8 mouse cellular contexts compared by ENCODE assay signal in the genomic region with DNA sequence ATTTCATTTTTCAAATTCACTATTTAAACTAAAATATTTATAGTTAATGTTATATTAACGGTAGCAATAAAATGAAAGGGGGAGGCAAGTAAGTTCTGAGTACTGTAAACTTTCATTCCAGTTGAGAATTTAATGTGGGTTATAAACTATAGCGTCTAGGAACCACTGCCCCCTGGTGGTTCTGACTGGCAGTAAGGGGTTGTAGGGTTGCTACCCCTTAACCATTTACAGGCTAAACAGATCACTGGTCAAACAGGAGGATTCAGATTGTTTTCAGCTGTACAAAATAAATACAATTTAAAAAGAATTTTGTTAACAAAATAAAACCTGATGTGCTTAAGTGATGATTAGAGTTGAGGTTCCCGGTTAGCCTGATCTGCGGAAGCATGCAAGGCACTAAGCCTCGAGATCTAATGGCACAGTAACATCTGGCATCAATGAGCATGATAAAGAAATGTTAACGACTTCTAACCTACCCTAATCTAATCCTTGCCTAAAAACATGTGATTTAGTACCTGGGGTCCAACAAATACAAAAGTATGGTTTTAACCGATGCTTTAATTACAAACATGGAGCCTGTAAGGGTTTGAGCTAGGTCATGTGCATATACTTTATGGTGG. TPM values are rescaled to one million over a fixed set of nuclear protein-coding genes. Genes with fewer than 3 reads are reported as not detected.
DNase-seq lines count a peak whose midpoint lies in the region; ATAC-seq and TF ChIP-seq lines count a peak whose summit lies in the region.
"Had no signal": no experiment of that assay in that cellular context is flagged by ENCODE, and none has a peak within 500 bp of the region (broad histone marks: within the 10 kb centered on the region; RNA-seq: fewer than 3 reads in every experiment).

No protein-coding gene starts in this region.

- no peaks in the 10 kb centered on the region for H3K27me3 ChIP-seq in forebrain, embryonic 16.5 days (replicated peaks; ENCODE audit: control insufficient read depth, insufficient read depth, low read length)
- H3K27me3 ChIP-seq in liver, adult 2 months (ENCODE audit: control insufficient read depth, insufficient read depth, low read length), result no peaks in the 10 kb centered on the region

- H3K4me3 ChIP-seq in forebrain, embryonic 16.5 days (replicated peaks; ENCODE audit: low read length), result no peak overlapping the region
- H3K4me3 ChIP-seq in liver, adult 2 months (ENCODE audit: insufficient read depth, low read depth, low read length), result no peak overlapping the region

- no peaks in the 10 kb centered on the region for H3K9me3 ChIP-seq in forebrain, embryonic 16.5 days (ENCODE audit: control insufficient read depth, low read length)

- H3K9ac ChIP-seq in forebrain, embryonic 16.5 days (replicated peaks; ENCODE audit: low read depth, low read length), result no peak overlapping the region
- H3K9ac ChIP-seq in liver, adult 2 months (ENCODE audit: low read depth, low read length), result no peak overlapping the region

- H3K79me2 ChIP-seq in liver, adult 2 months (ENCODE audit: control insufficient read depth, insufficient read depth, low read length), result no peaks in the 10 kb centered on the region

- H3K4me1 ChIP-seq in forebrain, embryonic 16.5 days (replicated peaks; ENCODE audit: control insufficient read depth, insufficient read depth, low read length), result no peaks in the 10 kb centered on the region; the same call in 1 of the 2 replicates
- no peaks in the 10 kb centered on the region for H3K4me1 ChIP-seq in liver, adult 2 months (ENCODE audit: control insufficient read depth, insufficient read depth, low read length)

- peak; percentile 62; the same call in 1 of the 2 replicates for ATAC-seq in forebrain, embryonic 16.5 days

- WGBS in forebrain, embryonic 16.5 days, result 77% methylated on average over 7 of the region's 7 CpGs
- 77% methylated on average over 7 of the region's 7 CpGs for WGBS in liver, adult 2 months

- no peak for TF ChIP-seq POLR2A in liver, adult 2 months (IDR thresholded peaks at IDR 0.05; ENCODE audit: extremely low read depth, insufficient read depth, low read length)

- TF ChIP-seq CTCF in liver, adult 2 months (IDR thresholded peaks at IDR 0.05; ENCODE audit: low read depth, low read length), result peak; percentile 52; the same call in 1 of the 2 replicates

- no peak overlapping the region for H3K4me2 ChIP-seq in forebrain, embryonic 16.5 days (ENCODE audit: low read length)

- DNase-seq in urinary bladder, postnatal 14 days (ENCODE audit: low spot score), result peak; percentile 39
- DNase-seq in urinary bladder, adult 2 months (ENCODE audit: low spot score), result no peak
- DNase-seq in adrenal gland, postnatal 36 days, result peak; percentile 43 to 69
- DNase-seq in kidney, postnatal 10 days, result peak; percentile 69
- DNase-seq in liver, adult 2 months (ENCODE audit: extremely low read depth, low read depth, low spot score), result peak; percentile 33
- peak; percentile 14 for DNase-seq in right cerebral cortex, adult 18-20 months

- no peak overlapping the region for H3K27ac ChIP-seq in forebrain, embryonic 16.5 days (ENCODE audit: low read length)
- H3K27ac ChIP-seq in liver, adult 2 months (replicated peaks; ENCODE audit: insufficient read depth, low read depth, low read length), result no peak overlapping the region

- peaks cover 9% of the 10 kb centered on the region for H3K36me3 ChIP-seq in forebrain, embryonic 16.5 days (ENCODE audit: control insufficient read depth, insufficient read depth)
- H3K36me3 ChIP-seq in liver, adult 2 months (ENCODE audit: control insufficient read depth, insufficient read depth, low read length), result peaks cover 25% of the 10 kb centered on the region

RNA-seq across cellular contexts. Expression of a gene that starts 35.8 kb away (rescaled TPM):
- not detected in 2 replicates for polyA plus RNA-seq in urinary bladder, adult 2 months (2012; rRNA removed)
- total RNA-seq in adrenal gland, postnatal 36 days (2021), result not detected
- not detected in 2 replicates for polyA plus RNA-seq in forebrain, embryonic 16.5 days (2015; fragmentation: Nextera tagmentation; extraction: Ambion mirVana)
- total RNA-seq in liver, adult 2 months (2014; rRNA removed), result not detected in 2 replicates
- not detected in 2 replicates for polyA plus RNA-seq in liver, adult 2 months (2012; rRNA removed)
- polyA plus RNA-seq: gonadal fat pad, adult 2 months had no signal

RNA-seq across cellular contexts. Expression of a gene that starts 38.9 kb away (rescaled TPM):
- 49.0 and 62.1 TPM in 2 replicates for polyA plus RNA-seq in urinary bladder, adult 2 months (2012; rRNA removed)
- 10 to 100 TPM; 65.9 to 71.5 TPM for total RNA-seq in adrenal gland, postnatal 36 days (2021)
- polyA plus RNA-seq in forebrain, embryonic 16.5 days (2015; fragmentation: Nextera tagmentation; extraction: Ambion mirVana), result 82.6 and 88.9 TPM in 2 replicates
- 25.8 and 31.4 TPM in 2 replicates for total RNA-seq in liver, adult 2 months (2014; rRNA removed)
- polyA plus RNA-seq in liver, adult 2 months (2012; rRNA removed), result 1.5 and 2.8 TPM in 2 replicates

RNA-seq across cellular contexts. Expression of a gene that starts 39.6 kb away (rescaled TPM):
- polyA plus RNA-seq in urinary bladder, adult 2 months (2012; rRNA removed), result 3.0 and 3.2 TPM in 2 replicates
- 1 to 10 TPM; 2.9 to 4.3 TPM for total RNA-seq in adrenal gland, postnatal 36 days (2021)
- 128 and 147 TPM in 2 replicates for polyA plus RNA-seq in forebrain, embryonic 16.5 days (2015; fragmentation: Nextera tagmentation; extraction: Ambion mirVana)
- 0.28 and 0.74 TPM in 2 replicates for total RNA-seq in liver, adult 2 months (2014; rRNA removed)
- 0.05 and 0.12 TPM in 2 replicates for polyA plus RNA-seq in liver, adult 2 months (2012; rRNA removed)

Comparison
In these comparisons a context has a peak if more than half of its experiments do, and no peak if none do; other contexts are left out.
1. RNA of a gene that starts 38.9 kb away (polyA plus RNA-seq): 82.6 to 88.9 TPM in forebrain, embryonic 16.5 days and 49.0 to 62.1 TPM in urinary bladder, adult 2 months; 1.5 to 2.8 TPM in liver, adult 2 months; every median in the first group is over 10 times any median in the second.
2. RNA of a gene that starts 39.6 kb away (polyA plus RNA-seq): 128 to 147 TPM in forebrain, embryonic 16.5 days; 3.0 to 3.2 TPM in urinary bladder, adult 2 months and 0.05 to 0.12 TPM in liver, adult 2 months; every median in the first group is over 10 times any median in the second.